Mouse (Mus musculus) stomach, embryonic 14.5 days (tissue): ENCODE measurements around the gene Eno2. TPM values are rescaled to one million over a fixed set of nuclear protein-coding genes. Genes with fewer than 3 reads are reported as not detected.

Experiments
- ATAC-seq: fragments of 200-750 bp; cut with Nextera tagmentation; 2 replicates; pipeline ENCODE4 v1.8.0; 2017; ENCODE audit warnings: low read depth, moderate TSS enrichment; ENCODE audit not compliant: insufficient number of reproducible peaks, insufficient read depth, low FRiP score
- H3K27ac ChIP-seq: fragments of 300-500 bp; sonication (generic); 2 replicates; pipeline ENCODE4 v1.5.1; 2014; ENCODE audit warnings: mild to moderate bottlenecking, low read length, moderate library complexity, mixed read lengths
- H3K27me3 ChIP-seq: fragments of 300-500 bp; sonication (generic); 2 replicates; pipeline ENCODE4 v1.6.1; 2014; ENCODE audit warnings: low read length, control low read depth, mixed read lengths; ENCODE audit not compliant: control insufficient read depth, insufficient read depth
- H3K36me3 ChIP-seq: fragments of 300-500 bp; sonication (generic); 2 replicates; pipeline ENCODE4 v1.6.1; 2014; ENCODE audit warnings: mild to moderate bottlenecking, control low read depth, low read length, moderate library complexity, mixed read lengths; ENCODE audit not compliant: control insufficient read depth, insufficient read depth
- H3K4me1 ChIP-seq: fragments of 300-500 bp; sonication (generic); 2 replicates; pipeline ENCODE4 v1.6.1; 2014; ENCODE audit warnings: low read length, control low read depth, mixed read lengths; ENCODE audit not compliant: control insufficient read depth, insufficient read depth
- H3K4me2 ChIP-seq: fragments of 300-500 bp; sonication (generic); replicated peaks from 2 replicates; pipeline ENCODE4 v1.6.1; 2014; ENCODE audit warnings: low read depth, low read length, control low read depth
- H3K4me3 ChIP-seq: fragments of 300-500 bp; sonication (generic); 2 replicates; pipeline ENCODE4 v1.5.1; 2014; ENCODE audit warnings: low read depth, low read length, control low read depth
- H3K9ac ChIP-seq: fragments of 300-500 bp; sonication (generic); replicated peaks from 2 replicates; pipeline ENCODE4 v1.6.1; 2014; ENCODE audit warnings: low read depth, mild to moderate bottlenecking, control low read depth, low read length, moderate library complexity, mixed read lengths
- H3K9me3 ChIP-seq: fragments of 300-500 bp; sonication (generic); 2 replicates; pipeline ENCODE4 v1.6.1; 2016; ENCODE audit warnings: low read depth, low read length, control low read depth; ENCODE audit not compliant: control insufficient read depth
- WGBS: fragments of 180-500 bp; shearing (Covaris S2); extraction: QIAGEN DNeasy Blood & Tissue Kit; methylation state at CpG from one replicate; pipeline ENCODE4 v1.1.7; 2014; 5-methylcytosine and 5-hydroxymethylcytosine counted together
- polyA plus RNA-seq: library from polyadenylated mRNA; unstranded; fragments of >200 nt; fragmentation: Nextera tagmentation; extraction: Ambion mirVana; gene quantifications from 2 replicates; pipeline ENCODE4 v1.2.1, GENCODE M21; 2014

Eno2 gene
- 9.5 and 9.7 TPM in 2 replicates for polyA plus RNA-seq

DNA sequence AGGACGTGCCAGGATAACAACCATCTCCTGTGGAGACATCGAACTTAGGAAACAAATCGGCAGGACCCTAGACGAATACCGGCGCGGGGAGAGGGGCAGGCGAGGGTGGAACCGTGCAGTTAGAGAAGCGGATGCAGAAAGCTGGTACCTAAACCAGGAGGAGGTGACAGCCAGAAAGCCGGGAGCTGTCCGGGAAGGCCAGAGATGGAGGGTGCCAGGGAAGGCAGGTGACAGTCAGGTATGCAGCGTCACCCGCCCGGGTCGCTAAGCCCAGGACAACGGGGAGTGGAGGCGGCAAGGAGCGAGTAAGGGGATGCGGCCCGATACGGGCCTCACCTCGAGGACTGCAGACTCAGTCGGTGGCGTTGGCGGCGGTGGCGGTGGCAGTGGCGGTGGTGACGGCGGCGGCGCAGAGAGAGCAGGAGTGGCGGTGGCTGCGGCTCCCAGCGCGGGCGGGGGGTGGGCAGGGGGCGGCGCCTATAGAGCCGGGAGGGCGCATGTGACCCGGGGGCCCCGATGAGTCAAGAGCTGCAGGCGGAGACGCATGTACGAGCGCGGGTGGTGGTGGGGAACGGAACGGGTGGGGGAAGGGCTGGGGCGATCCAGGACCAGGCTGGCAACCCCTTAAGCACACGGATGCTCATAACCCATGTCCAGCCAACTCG, at the start of gene Eno2:
TSS of gene Eno2 (minus strand) at position 573 of the 665 bp plus-strand sequence.
- Histone ChIP-seq H3K27me3 (no peaks in the 10 kb centered on the region), H3K4me3 (peak within 1 kb of the TSS; percentile 48), H3K9ac (0 out of 2 replicates have a peak within 1 kb of the TSS, but pooled peaks have one; percentile 30), H3K4me1 (peaks cover 8% of the 10 kb centered on the region; the same call in 1 of the 2 replicates), H3K27ac (no peak within 1 kb of the TSS), H3K36me3 (no peaks in the 10 kb centered on the region), H3K9me3 (no peaks in the 10 kb centered on the region), H3K4me2 (peak within 1 kb of the TSS; percentile 84)
- ATAC-seq = peak; percentile 68
- under 1% methylated on average over 49 of the region's 54 CpGs for WGBS

DNA sequence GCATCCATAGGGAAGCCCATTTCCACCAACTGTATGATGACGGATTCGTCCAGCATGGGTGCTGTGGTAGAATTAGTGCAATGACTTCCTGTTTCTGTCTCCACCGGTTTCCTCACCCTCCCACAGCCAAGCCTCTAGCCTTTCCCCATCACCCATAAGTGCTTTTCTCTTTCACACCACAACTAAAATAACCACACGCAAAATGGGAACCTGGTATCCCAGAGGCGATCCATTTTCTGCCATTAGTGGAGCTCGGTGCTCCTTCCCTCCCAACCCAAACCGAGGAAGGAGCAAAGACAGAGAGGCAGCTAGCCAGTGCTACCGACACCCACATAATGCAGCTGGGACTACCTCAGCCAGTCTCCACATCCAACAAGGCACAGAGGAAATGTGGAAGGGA, 48.5 kb upstream of the Eno2 start:
- H3K4me1 ChIP-seq = peaks cover 10% of the 10 kb centered on the region
- H3K27me3 ChIP-seq = no peaks in the 10 kb centered on the region
- WGBS = 90% methylated on average over 8 of the region's 8 CpGs
- no peaks in the 10 kb centered on the region for H3K9me3 ChIP-seq
- H3K4me2 ChIP-seq = no peak overlapping the region
- no peak overlapping the region for H3K4me3 ChIP-seq
- H3K9ac ChIP-seq = no peak overlapping the region
- ATAC-seq = no peak
- peaks cover 71% of the 10 kb centered on the region for H3K36me3 ChIP-seq
- H3K27ac ChIP-seq = no peak overlapping the region

DNA sequence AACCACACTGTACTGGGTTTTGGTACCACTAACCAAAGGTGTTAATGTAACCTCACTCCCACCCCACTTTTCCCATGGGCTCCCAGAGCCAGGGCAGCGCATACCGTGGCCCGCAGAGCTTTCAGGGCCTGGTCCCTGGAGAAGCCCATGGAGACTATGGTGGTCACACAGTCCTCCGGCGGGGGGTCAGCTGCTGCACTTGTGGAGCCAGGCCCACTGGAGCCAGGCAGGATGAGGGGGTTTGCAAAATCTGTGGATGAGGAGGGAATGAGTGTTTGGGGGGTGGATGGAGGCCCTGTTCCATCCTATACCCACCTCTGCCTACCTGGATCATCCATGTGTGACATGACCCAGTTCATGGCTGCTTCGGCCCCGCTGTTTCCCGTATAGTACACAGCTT, 48.1 kb upstream of the Eno2 start:
- H3K9ac ChIP-seq = no peak overlapping the region
- no peaks in the 10 kb centered on the region for H3K9me3 ChIP-seq
- H3K4me1 ChIP-seq = peaks cover 12% of the 10 kb centered on the region
- no peak overlapping the region for H3K4me2 ChIP-seq
- no peak overlapping the region for H3K27ac ChIP-seq
- H3K36me3 ChIP-seq = peaks cover 67% of the 10 kb centered on the region
- ATAC-seq = no peak
- no peaks in the 10 kb centered on the region for H3K27me3 ChIP-seq
- WGBS = 97% methylated on average over 8 of the region's 8 CpGs
- no peak overlapping the region for H3K4me3 ChIP-seq

DNA sequence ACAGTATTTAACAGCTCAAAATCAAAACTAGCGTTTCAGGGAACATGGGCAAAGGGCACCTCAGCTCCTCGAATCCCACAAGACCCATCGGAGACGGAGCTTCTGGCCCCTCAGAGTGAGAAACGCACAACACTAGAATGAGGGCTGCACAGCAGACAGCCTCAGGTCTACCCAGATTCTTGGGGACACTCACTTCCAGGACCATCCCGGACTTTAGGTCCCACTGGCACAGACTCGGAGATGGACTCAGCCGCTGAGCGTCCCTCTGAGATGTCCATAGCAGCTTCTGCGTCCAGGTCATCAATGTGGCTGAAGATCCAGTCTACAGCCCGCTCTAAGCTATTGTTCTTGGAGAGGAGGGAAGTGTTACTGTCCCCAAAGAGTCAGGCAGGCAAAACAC, 47.7 kb upstream of the Eno2 start:
- 96% methylated on average over 11 of the region's 11 CpGs for WGBS
- Histone ChIP-seq H3K9me3 (no peaks in the 10 kb centered on the region), H3K36me3 (peaks cover 66% of the 10 kb centered on the region), H3K27me3 (no peaks in the 10 kb centered on the region), H3K4me1 (peaks cover 17% of the 10 kb centered on the region), H3K4me3 (no peak overlapping the region), H3K27ac (no peak overlapping the region), H3K9ac (no peak overlapping the region), H3K4me2 (no peak overlapping the region)
- no peak for ATAC-seq

DNA sequence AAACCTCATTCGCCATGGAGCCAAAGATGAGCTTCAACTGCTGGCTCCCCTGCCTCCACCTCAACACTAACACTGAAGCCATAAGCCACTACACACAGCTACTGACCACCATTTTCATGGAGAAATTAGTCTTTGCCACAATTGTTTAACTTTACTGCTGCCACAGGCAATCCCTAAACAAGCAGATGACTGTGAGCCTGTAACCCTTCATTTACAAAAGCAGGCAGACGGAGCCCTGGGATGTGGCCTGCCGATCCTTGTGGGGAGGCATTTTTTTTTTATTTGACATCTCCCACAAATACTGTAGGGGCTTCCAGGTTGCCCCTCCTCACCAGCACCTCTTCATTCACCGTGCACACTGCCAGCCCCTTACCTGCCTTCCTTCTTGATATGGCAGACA, 47.1 kb upstream of the Eno2 start:
- Histone ChIP-seq H3K27ac (no peak overlapping the region), H3K9me3 (no peaks in the 10 kb centered on the region), H3K27me3 (no peaks in the 10 kb centered on the region), H3K9ac (no peak overlapping the region), H3K4me2 (no peak overlapping the region), H3K4me3 (no peak overlapping the region), H3K4me1 (peaks cover 17% of the 10 kb centered on the region), H3K36me3 (peaks cover 66% of the 10 kb centered on the region)
- WGBS = 69% methylated on average over 4 of the region's 4 CpGs
- no peak for ATAC-seq

DNA sequence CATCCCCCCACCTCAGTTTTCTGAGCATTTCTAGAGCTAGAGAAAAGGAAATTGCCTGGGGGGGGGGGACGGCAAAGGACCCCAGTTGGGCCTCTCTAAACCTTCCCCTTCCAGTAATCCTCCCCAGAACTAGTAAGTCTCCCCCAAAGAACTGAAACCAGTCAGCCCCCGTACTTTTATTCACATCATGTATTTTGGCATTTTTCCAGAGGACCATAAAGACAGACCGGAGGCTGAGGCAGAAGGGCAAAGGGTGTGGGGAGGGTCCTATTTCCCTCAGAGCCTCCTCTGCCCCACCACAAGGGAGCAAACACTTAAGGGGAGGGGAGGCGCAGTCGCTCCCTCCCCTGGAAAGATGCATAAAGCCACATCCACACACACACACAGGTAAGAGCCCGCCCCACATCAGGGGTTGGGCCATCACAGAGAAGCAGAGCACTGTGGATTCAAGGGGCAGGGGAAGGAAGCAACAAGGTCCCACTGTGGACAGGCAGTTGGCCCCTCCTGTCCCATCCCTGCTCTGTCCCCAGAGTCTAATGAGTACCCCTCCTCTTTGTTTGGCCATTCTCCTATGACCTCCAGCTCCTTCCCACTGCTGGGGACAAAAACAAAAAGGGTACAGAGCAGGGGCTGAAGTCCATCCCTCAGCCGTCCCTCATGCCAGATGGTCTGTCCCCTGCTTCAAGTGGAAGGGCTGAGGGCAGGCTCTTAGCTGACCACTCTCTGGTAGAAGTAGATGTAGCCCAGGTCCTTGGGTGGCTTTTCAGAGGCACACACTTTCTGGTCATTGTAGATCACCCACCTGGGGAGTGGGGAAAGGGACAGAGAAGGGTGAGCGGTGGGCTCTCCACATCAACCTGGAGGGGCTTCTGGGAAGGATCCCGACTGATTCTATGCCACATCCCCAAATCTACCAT, 45.6 kb upstream of the Eno2 start:
- peaks cover 17% of the 10 kb centered on the region for H3K4me1 ChIP-seq
- no peak overlapping the region for H3K4me3 ChIP-seq
- H3K9ac ChIP-seq = no peak overlapping the region

DNA sequence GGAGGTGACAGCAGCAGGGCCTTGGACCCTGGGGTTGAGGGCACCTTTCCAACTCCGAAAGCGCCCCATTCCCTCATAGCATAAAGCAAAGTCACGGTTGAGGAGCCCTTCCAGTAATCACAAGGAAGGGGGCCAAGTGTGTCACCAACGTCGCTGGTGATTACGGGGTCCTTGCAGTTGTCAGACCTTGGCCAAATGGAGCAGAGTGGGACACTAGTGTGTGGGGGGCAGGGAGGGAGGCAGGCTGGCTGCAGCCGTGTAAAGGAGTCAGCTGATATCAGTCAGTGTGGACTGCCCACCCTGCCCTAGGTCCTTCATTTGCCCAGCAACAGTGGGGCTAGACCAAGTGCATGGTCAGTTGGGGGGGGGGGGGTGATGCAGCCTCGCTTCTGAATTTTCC, 45.0 kb upstream of the Eno2 start:
- WGBS = 43% methylated on average over 8 of the region's 8 CpGs
- peaks cover 20% of the 10 kb centered on the region for H3K4me1 ChIP-seq
- no peak overlapping the region for H3K27ac ChIP-seq
- peak overlapping the region; percentile 78; the same call in 1 of the 2 replicates for H3K4me3 ChIP-seq
- H3K4me2 ChIP-seq = peak overlapping the region; percentile 89
- no peaks in the 10 kb centered on the region for H3K9me3 ChIP-seq
- H3K9ac ChIP-seq = 0 out of 2 replicates have a peak overlapping the region, but pooled peaks have one; percentile 83
- no peaks in the 10 kb centered on the region for H3K27me3 ChIP-seq
- peaks cover 55% of the 10 kb centered on the region for H3K36me3 ChIP-seq
- ATAC-seq = peak; percentile 24; the same call in 1 of the 2 replicates

More for the DNA sequence above, 45.6 kb upstream of the Eno2 start:
- Histone ChIP-seq H3K27ac (0 out of 2 replicates have a peak overlapping the region, but pooled peaks have one; percentile 15), H3K36me3 (peaks cover 62% of the 10 kb centered on the region), H3K27me3 (no peaks in the 10 kb centered on the region), H3K9me3 (no peaks in the 10 kb centered on the region), H3K4me2 (peak overlapping the region; percentile 89; the same call in 1 of the 2 replicates)
- 67% methylated on average over 9 of the region's 9 CpGs for WGBS
- ATAC-seq = no peak

DNA sequence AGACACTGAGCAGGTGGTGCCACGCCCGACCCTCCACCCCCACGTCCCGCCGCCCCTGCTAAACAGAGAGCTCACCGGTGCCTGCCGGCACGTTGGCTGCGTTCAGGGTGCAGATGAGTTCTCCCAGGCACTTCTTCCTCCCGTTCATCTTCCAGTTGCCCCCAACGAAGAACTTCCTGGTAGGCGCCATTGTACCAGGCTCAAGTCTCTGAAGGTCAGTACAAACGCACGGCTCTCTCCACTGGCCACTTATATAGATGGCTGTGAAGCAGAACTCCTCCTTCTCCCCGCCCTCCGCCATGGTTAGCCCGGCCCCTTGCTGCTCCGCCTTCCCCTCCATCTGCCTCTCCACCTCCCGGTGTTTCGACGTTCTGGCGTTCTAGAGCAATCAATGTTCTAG, 44.5 kb upstream of the Eno2 start, which contains the start of gene Tpi1:
TSS of gene Tpi1 (minus strand) at position 364 of the 400 bp plus-strand sequence.
- peak; percentile 89 for ATAC-seq
- WGBS = under 1% methylated on average over 22 of the region's 22 CpGs
- H3K36me3 ChIP-seq = peaks cover 50% of the 10 kb centered on the region
- no peaks in the 10 kb centered on the region for H3K9me3 ChIP-seq
- H3K27me3 ChIP-seq = no peaks in the 10 kb centered on the region
- H3K4me2 ChIP-seq = peak within 1 kb of the TSS; percentile 89
- peak within 1 kb of the TSS; percentile 83 for H3K9ac ChIP-seq
- peaks cover 23% of the 10 kb centered on the region for H3K4me1 ChIP-seq
- H3K4me3 ChIP-seq = peak within 1 kb of the TSS; percentile 78
- peak within 1 kb of the TSS; percentile 94 for H3K27ac ChIP-seq
